Mouse (Mus musculus) limb, embryonic 14.5 days (tissue): ENCODE results near the gene Spint4. TPM values are rescaled to one million over a fixed set of nuclear protein-coding genes. Genes with fewer than 3 reads are reported as not detected.

Source experiments
- ATAC-seq: fragments of 200-750 bp; cut with Nextera tagmentation; 2 replicates; pipeline ENCODE4 v1.8.0; 2017; ENCODE audit warnings: low read depth, moderate number of reproducible peaks, moderate TSS enrichment; ENCODE audit not compliant: low FRiP score
- DNase-seq: peaks from one replicate; pipeline ENCODE4 v3.0.0-alpha.2; 2015; ENCODE audit warnings: low spot score
- H3K27ac ChIP-seq: fragments of 300-500 bp; sonication (generic); replicated peaks from 2 replicates; pipeline ENCODE4 v1.5.1; 2014; ENCODE audit warnings: low read depth, mild to moderate bottlenecking, low read length, moderate library complexity, mixed read lengths
- H3K27me3 ChIP-seq: fragments of 300-500 bp; sonication (generic); 2 replicates; pipeline ENCODE4 v1.6.1; 2014; ENCODE audit warnings: low read length, mixed read lengths; ENCODE audit not compliant: control insufficient read depth, insufficient read depth
- H3K36me3 ChIP-seq: fragments of 300-500 bp; sonication (generic); 2 replicates; pipeline ENCODE4 v1.6.1; 2014; ENCODE audit warnings: mild to moderate bottlenecking, low read length, moderate library complexity, mixed read lengths; ENCODE audit not compliant: control insufficient read depth, insufficient read depth
- H3K4me1 ChIP-seq: fragments of 300-500 bp; sonication (generic); 2 replicates; pipeline ENCODE4 v1.6.1; 2014; ENCODE audit warnings: antibody characterized with exemption, low read length, mixed read lengths; ENCODE audit not compliant: control insufficient read depth, insufficient read depth
- H3K4me2 ChIP-seq: fragments of 300-500 bp; sonication (generic); replicated peaks from 2 replicates; pipeline ENCODE4 v1.6.1; 2014; ENCODE audit warnings: low read depth, mild to moderate bottlenecking, low read length, moderate library complexity; ENCODE audit not compliant: severe bottlenecking
- H3K4me3 ChIP-seq: fragments of 300-500 bp; sonication (generic); replicated peaks from 2 replicates; pipeline ENCODE4 v1.5.1; 2014; ENCODE audit warnings: low read length
- H3K9ac ChIP-seq: fragments of 300-500 bp; sonication (generic); 2 replicates; pipeline ENCODE4 v1.6.1; 2014; ENCODE audit warnings: mild to moderate bottlenecking, low read depth, low read length, moderate library complexity; ENCODE audit not compliant: severe bottlenecking
- H3K9me3 ChIP-seq: fragments of 300-500 bp; sonication (generic); 2 replicates; pipeline ENCODE4 v1.6.1; 2016; ENCODE audit warnings: low read length; ENCODE audit not compliant: control insufficient read depth
- POLR2A ChIP-seq: fragments of 200-500 bp; IDR thresholded peaks from 2 replicates; pipeline ENCODE4 v1.8.0; 2012; ENCODE audit warnings: inconsistent platforms, mild to moderate bottlenecking, moderate library complexity, borderline replicate concordance; ENCODE audit not compliant: insufficient read depth, insufficient read length; ENCODE audit errors: extremely low read depth
- WGBS: fragments of 180-500 bp; shearing (Covaris S2); extraction: QIAGEN DNeasy Blood & Tissue Kit; methylation state at CpG from one replicate; pipeline ENCODE4 v1.1.7; 2014; 5-methylcytosine and 5-hydroxymethylcytosine counted together
- polyA plus RNA-seq, 2 experiments: library from polyadenylated mRNA; depleted of rRNA in 1 of 2; stranded (reverse) in 1 of 2; unstranded in 1 of 2; fragments of >200 nt; fragmentation: Nextera tagmentation in 1 of 2; extraction: Ambion mirVana in 1 of 2; gene quantifications; 2 replicates each; pipeline versions ENCODE4 v1.2.1 to v1.2.3; 2012 to 2014

The Spint4 gene
- polyA plus RNA-seq, 2 experiments, result not detected

GRCm38 (mm10) chr2:164673987-164674386 lies 24.3 kb upstream of the Spint4 start, which contains the start of gene Wfdc11:
Gene Wfdc11 (minus strand): TSS chr2:164674087.
- H3K27me3 ChIP-seq, result no peaks in the 10 kb centered on the region
- H3K4me2 ChIP-seq, result no peak within 1 kb of the TSS
- no peaks in the 10 kb centered on the region for H3K36me3 ChIP-seq
- TF ChIP-seq POLR2A, result no peak
- no peak within 1 kb of the TSS for H3K27ac ChIP-seq
- H3K4me3 ChIP-seq, result no peak within 1 kb of the TSS
- H3K4me1 ChIP-seq, result no peaks in the 10 kb centered on the region
- no peaks in the 10 kb centered on the region for H3K9me3 ChIP-seq
- DNase-seq, result no peak
- no peak within 1 kb of the TSS for H3K9ac ChIP-seq
- ATAC-seq, result no peak
- 67% methylated on average over 7 of the region's 7 CpGs for whole genome bisulfite sequencing

GRCm38 (mm10) chr2:164676103-164676502 lies 22.2 kb upstream of the Spint4 start:
- TF ChIP-seq POLR2A, result no peak
- Histone ChIP-seq H3K27ac (no peak overlapping the region), H3K9ac (no peak overlapping the region), H3K36me3 (no peaks in the 10 kb centered on the region), H3K4me3 (no peak overlapping the region), H3K4me2 (no peak overlapping the region), H3K27me3 (no peaks in the 10 kb centered on the region), H3K9me3 (no peaks in the 10 kb centered on the region), H3K4me1 (no peaks in the 10 kb centered on the region)
- ATAC-seq (no peak), DNase-seq (no peak)
- WGBS, result 75% methylated on average over 7 of the region's 7 CpGs

GRCm38 (mm10) chr2:164676916-164677685 lies 21.2 kb upstream of the Spint4 start:
- no peak overlapping the region for H3K4me3 ChIP-seq
- no peak overlapping the region for H3K27ac ChIP-seq
- ATAC-seq (no peak), DNase-seq (no peak)
- no peaks in the 10 kb centered on the region for H3K27me3 ChIP-seq
- WGBS, result 82% methylated on average over 16 of the region's 16 CpGs
- no peak for TF ChIP-seq POLR2A
- no peaks in the 10 kb centered on the region for H3K4me1 ChIP-seq
- H3K4me2 ChIP-seq, result no peak overlapping the region
- no peak overlapping the region for H3K9ac ChIP-seq
- H3K9me3 ChIP-seq, result no peaks in the 10 kb centered on the region
- H3K36me3 ChIP-seq, result no peaks in the 10 kb centered on the region

GRCm38 (mm10) chr2:164678848-164679625 lies 19.3 kb upstream of the Spint4 start:
- Histone ChIP-seq H3K4me2 (peak overlapping the region; percentile 47), H3K9me3 (no peaks in the 10 kb centered on the region), H3K4me3 (peak overlapping the region; percentile 29), H3K27ac (no peak overlapping the region), H3K36me3 (no peaks in the 10 kb centered on the region), H3K27me3 (no peaks in the 10 kb centered on the region), H3K9ac (0 out of 2 replicates have a peak overlapping the region, but pooled peaks have one; percentile 25), H3K4me1 (no peaks in the 10 kb centered on the region)
- WGBS, result 15% methylated on average over 19 of the region's 19 CpGs
- ATAC-seq, result peak; percentile 63; the same call in 1 of the 2 replicates
- DNase-seq, result peak; percentile 71
- TF ChIP-seq POLR2A, result no peak

DNA sequence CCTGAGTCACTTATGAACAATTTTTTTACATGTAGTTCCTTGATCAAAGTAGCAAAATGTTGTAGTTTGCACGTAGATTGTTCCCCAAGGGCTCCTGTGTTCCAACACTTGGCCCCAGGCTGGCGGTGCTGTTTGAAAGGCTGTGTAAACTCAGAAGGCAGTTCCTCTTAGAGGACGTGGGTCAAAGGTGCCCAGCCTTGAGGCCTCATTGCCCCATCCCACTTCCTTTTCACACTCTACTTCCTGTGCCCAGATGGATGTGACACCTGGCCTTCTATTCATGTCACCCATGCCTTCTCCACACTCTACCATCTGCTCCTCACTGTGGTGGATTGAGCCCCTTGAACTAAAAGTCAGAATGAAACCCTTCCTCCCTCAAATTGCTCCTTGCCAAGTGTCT lies 18.4 kb upstream of the Spint4 start:
- no peak for TF ChIP-seq POLR2A
- no peaks in the 10 kb centered on the region for H3K9me3 ChIP-seq
- no peak overlapping the region for H3K4me2 ChIP-seq
- no peak for ATAC-seq
- H3K4me1 ChIP-seq, result no peaks in the 10 kb centered on the region
- no peak overlapping the region for H3K4me3 ChIP-seq
- 34% methylated on average over 3 of the region's 3 CpGs for WGBS
- no peaks in the 10 kb centered on the region for H3K27me3 ChIP-seq
- no peak overlapping the region for H3K9ac ChIP-seq
- no peak overlapping the region for H3K27ac ChIP-seq
- DNase-seq, result no peak
- H3K36me3 ChIP-seq, result no peaks in the 10 kb centered on the region
